Mouse (Mus musculus): ENCODE measurements around the gene Proser2. TPM values are rescaled to one million over a fixed set of nuclear protein-coding genes. Genes with fewer than 3 reads are reported as not detected.
"Not testable (repeated sequence)": the region's sequence is repeated elsewhere in the genome, so short reads cannot be mapped to it uniquely, and the experiment has no call there.

Gene Proser2
- polyA plus RNA-seq, 1 experiment from 2014 or later = 5.6 TPM

DNA sequence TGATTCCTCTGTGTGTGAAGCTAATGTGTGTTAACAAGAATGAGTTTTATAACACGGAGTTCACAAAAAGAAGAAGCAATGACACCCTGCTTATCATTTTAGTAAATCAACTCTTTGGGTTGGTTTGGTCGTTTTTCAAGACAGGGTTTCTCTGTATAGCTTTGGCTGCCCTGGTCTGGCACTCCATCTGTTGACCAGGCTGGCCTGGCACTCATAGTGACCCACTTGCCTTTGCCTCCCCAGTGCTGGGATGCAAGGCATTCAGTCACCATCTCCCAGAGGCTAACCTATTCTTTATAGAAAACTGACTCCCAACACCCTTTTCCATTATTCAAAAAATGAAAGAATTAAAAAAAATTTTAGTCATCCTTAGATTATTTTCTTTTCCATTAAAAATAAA, 8.9 kb downstream of the Proser2 start:
- Histone ChIP-seq H3K27ac (replicated peaks) (no peak overlapping the region), H3K4me2 (no peak overlapping the region), H3K4me3 (no peak overlapping the region), H3K27me3 (no peaks in the 10 kb centered on the region), H3K9ac (no peak overlapping the region), H3K36me3 (no peaks in the 10 kb centered on the region), H3K9me3 (no peaks in the 10 kb centered on the region), H3K4me1 (replicated peaks) (no peaks in the 10 kb centered on the region)
- WGBS = 75% methylated on average over 2 of the region's 2 CpGs
- ATAC-seq (ENCODE audit: low read depth) = no peak

DNA sequence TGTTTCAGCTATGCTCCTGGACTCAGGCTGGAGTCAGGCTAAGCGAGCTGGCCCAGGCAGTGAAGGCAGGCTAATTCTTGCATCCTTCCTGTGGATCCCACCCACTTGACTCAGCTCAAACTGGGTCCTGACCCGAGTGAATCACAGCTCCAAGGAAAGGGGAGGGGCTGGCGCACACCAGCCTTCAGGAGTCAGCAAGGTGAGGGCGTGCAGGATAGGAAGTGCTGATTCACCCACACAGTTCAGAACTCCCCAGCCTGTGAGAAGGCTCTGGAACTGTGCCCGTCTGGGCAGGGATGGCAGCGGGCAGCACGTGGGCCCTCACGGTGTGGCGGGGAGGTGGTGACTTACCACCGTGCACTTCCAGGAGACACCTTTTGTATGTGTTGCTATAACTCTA, 11.8 kb downstream of the Proser2 start:
- H3K27ac ChIP-seq (replicated peaks) = no peak overlapping the region
- H3K36me3 ChIP-seq = no peaks in the 10 kb centered on the region
- H3K27me3 ChIP-seq = no peaks in the 10 kb centered on the region
- no peak overlapping the region for H3K4me3 ChIP-seq
- H3K9ac ChIP-seq = no peak overlapping the region
- no peaks in the 10 kb centered on the region for H3K4me1 ChIP-seq (replicated peaks)
- no peak for ATAC-seq (ENCODE audit: low read depth)
- no peaks in the 10 kb centered on the region for H3K9me3 ChIP-seq
- 80% methylated on average over 10 of the region's 10 CpGs for WGBS
- H3K4me2 ChIP-seq = no peak overlapping the region

DNA sequence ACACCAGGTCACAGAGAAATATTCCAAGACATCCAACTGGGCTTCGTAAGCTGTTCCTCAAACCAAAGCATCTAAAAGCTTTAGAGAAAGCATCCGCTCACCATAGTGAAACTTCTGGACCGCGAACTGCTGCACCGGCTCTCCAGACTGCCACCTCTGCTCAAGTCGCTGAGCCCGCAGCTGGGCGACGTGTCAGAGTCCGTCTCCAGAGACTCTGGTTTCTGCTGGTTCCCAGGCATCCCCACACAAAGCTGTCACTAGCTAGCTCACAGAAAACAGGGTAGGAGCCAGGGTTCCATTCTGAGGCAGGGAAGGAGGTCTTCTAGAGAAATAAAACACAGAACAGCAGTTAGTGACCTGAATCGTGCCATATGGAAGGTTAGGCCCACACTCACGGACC, 16.2 kb downstream of the Proser2 start:
- Histone ChIP-seq H3K27me3 (no peaks in the 10 kb centered on the region), H3K9me3 (no peaks in the 10 kb centered on the region), H3K27ac (replicated peaks) (no peak overlapping the region), H3K4me1 (replicated peaks) (no peaks in the 10 kb centered on the region), H3K36me3 (no peaks in the 10 kb centered on the region), H3K4me3 (no peak overlapping the region), H3K9ac (no peak overlapping the region), H3K4me2 (no peak overlapping the region)
- WGBS = 81% methylated on average over 12 of the region's 12 CpGs
- no peak for ATAC-seq (ENCODE audit: low read depth)

DNA sequence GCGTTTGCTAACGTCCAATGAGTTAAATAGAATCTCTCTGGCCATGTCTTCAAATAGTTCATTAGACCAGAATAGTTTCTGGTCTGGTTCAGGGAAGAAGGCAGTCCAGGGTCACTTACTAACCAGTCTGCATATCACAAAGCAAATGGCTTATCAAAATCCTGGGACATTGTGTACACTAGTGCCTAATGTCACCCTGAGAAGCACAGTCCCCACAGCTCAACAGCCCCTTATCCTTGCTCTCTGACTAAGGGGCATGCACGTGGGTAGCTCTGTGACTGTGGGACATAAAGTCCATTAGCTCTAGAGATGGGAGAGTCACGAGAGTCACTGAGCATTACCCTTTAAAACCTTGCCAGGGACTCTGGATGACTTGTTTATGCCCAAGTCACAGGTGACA, 17.4 kb downstream of the Proser2 start:
- H3K27me3 ChIP-seq = no peaks in the 10 kb centered on the region
- 82% methylated on average over 4 of the region's 4 CpGs for WGBS
- H3K4me1 ChIP-seq (replicated peaks) = no peaks in the 10 kb centered on the region
- H3K36me3 ChIP-seq = no peaks in the 10 kb centered on the region
- no peak overlapping the region for H3K4me3 ChIP-seq
- ATAC-seq (ENCODE audit: low read depth) = no peak
- no peak overlapping the region for H3K27ac ChIP-seq (replicated peaks)
- no peak overlapping the region for H3K9ac ChIP-seq
- H3K4me2 ChIP-seq = no peak overlapping the region
- H3K9me3 ChIP-seq = no peaks in the 10 kb centered on the region

DNA sequence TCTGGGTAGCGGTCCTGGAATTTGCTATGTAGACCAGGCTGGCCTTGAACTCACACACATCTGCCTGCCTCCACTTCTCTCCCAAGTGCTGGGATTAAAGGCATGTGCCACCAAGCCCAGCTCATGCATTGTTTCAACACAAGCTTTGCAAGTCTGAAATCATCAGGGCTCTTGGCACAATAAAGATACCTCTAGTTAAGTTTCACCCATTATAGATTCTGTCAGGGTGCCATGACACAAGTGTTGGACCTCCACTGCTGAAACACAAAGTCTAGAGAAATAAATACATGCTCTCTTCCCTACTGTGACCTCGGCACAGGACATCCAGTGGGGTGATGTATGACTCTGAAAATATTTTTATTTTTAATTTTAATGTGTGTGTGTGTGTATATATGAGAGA, 24.6 kb downstream of the Proser2 start:
- Histone ChIP-seq H3K9ac (no peak overlapping the region), H3K4me1 (replicated peaks) (peaks cover 5% of the 10 kb centered on the region), H3K27ac (replicated peaks) (no peak overlapping the region), H3K27me3 (peaks cover 23% of the 10 kb centered on the region), H3K9me3 (no peaks in the 10 kb centered on the region), H3K4me2 (no peak overlapping the region), H3K4me3 (no peak overlapping the region), H3K36me3 (no peaks in the 10 kb centered on the region)
- 83% methylated on average over 2 of the region's 2 CpGs for WGBS
- no peak for ATAC-seq (ENCODE audit: low read depth)

DNA sequence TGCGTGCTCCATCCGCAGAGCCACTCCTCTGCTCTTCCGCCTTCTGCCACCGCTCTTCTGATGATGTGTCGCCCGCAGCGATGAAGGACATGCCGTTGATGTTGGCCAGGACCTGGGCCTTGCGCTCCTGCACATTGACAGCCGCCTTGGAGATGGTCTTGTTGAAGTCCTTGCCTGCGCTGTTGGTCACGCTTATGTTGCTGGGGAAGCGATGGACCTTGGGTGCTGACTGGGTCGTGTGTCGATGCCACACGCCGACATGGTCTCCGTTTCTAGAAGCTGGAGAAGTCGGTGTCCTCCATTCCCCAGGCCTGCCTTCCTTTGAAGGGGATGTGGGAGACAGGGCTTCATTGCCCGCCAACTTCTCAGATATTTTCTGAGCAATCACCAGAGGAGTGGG, 29.3 kb downstream of the Proser2 start:
- Histone ChIP-seq H3K27me3 (peaks cover 46% of the 10 kb centered on the region), H3K4me1 (replicated peaks) (peaks cover 15% of the 10 kb centered on the region), H3K4me2 (peak overlapping the region; percentile 86), H3K9me3 (no peaks in the 10 kb centered on the region), H3K27ac (replicated peaks) (no peak overlapping the region), H3K36me3 (no peaks in the 10 kb centered on the region), H3K9ac (peak overlapping the region; percentile 74), H3K4me3 (peak overlapping the region; percentile 50)
- WGBS = 41% methylated on average over 20 of the region's 20 CpGs
- peak; percentile 21; the same call in 1 of the 2 replicates for ATAC-seq (ENCODE audit: low read depth)

DNA sequence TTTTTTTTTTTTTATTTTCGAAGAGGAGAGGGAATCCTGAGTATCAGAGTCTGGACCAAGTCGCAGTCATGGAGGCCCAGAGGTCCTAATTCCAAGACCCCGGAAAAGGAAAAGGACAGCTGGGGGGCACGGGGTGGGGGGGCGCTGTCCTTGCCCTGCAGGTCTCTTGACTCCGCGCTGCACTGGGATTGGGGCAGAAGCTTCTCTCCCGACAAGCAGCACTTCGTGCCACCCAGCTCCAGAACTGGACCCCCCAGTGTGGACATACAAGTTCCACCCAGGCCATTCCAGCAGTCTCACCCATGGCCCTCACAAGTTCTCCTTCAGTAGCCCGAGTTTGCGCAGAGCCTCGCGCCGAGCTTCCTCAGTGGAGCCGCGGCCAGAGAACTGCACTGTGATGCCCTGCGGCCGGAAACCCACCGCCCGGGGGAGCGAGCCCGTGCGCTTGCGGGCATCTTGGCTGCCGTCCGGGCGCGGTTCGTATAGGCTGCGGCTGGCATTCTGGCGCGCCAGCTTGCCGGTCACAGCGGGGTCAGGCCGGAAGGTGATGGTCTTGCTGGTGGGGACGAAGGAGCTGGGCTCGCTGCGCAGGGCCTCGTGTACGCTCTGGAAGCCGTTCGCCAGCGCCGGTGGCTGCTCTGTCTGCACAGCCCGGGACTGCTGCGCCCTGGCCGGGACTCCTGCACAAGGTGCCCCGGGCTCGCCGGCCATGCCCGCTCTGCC, 29.8 kb downstream of the Proser2 start:
- ATAC-seq (ENCODE audit: low read depth) = peak; percentile 89

DNA sequence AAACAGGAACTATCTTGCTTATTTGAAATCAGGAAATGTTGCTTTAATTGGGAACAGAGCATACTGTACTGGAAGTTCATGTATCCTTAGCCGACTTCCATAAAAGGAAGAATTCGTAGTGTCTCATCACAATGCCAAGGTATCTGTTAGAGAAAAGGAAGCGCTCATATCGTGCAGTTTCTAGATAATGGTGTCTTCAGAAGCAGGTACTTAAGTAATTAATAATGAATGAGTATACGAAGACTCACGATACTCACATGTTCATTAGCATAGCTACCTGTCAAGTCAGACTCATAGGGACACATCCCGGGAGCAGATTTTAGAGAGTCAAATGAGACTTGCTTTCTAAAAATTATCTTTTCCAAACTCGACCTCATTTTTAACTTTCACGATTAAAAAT, 30.6 kb downstream of the Proser2 start:
- no peaks in the 10 kb centered on the region for H3K36me3 ChIP-seq
- H3K4me2 ChIP-seq = no peak overlapping the region
- H3K27ac ChIP-seq (replicated peaks) = no peak overlapping the region
- no peak overlapping the region for H3K9ac ChIP-seq
- peaks cover 46% of the 10 kb centered on the region for H3K27me3 ChIP-seq
- no peaks in the 10 kb centered on the region for H3K9me3 ChIP-seq
- H3K4me3 ChIP-seq = no peak overlapping the region
- WGBS = 79% methylated on average over 9 of the region's 9 CpGs
- peaks cover 15% of the 10 kb centered on the region for H3K4me1 ChIP-seq (replicated peaks)
- no peak for ATAC-seq (ENCODE audit: low read depth)

More for the DNA sequence above, 29.8 kb downstream of the Proser2 start:
- Histone ChIP-seq H3K9me3 (no peaks in the 10 kb centered on the region), H3K4me1 (replicated peaks) (peaks cover 15% of the 10 kb centered on the region), H3K27ac (replicated peaks) (no peak overlapping the region), H3K36me3 (no peaks in the 10 kb centered on the region), H3K9ac (peak overlapping the region; percentile 74), H3K4me3 (peak overlapping the region; percentile 50), H3K27me3 (peaks cover 46% of the 10 kb centered on the region), H3K4me2 (peak overlapping the region; percentile 86)
- 8% methylated on average over 51 of the region's 51 CpGs for WGBS

DNA sequence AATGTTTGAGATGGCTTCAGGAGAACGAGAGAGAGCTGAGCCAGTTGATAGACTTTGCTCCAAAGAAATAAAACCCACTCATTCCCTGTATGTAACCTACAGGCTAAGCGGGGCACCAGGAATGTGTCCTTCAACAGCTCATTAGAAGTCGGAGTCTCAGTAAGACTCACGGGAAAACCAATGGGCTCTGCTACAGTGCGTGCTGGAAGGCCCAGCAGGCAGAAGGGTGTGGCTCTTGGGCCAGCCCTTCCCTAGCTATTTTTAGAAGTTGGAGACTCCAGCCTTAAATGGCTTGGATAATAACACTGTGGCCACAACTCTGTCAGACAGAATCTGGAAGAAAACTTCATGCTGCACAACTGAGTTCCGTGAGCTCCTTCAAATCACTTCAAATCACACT, 31.1 kb downstream of the Proser2 start:
- Histone ChIP-seq H3K9ac (no peak overlapping the region), H3K4me3 (no peak overlapping the region), H3K36me3 (no peaks in the 10 kb centered on the region), H3K27ac (replicated peaks) (no peak overlapping the region), H3K4me1 (replicated peaks) (peaks cover 15% of the 10 kb centered on the region), H3K9me3 (no peaks in the 10 kb centered on the region), H3K4me2 (no peak overlapping the region), H3K27me3 (peaks cover 46% of the 10 kb centered on the region)
- ATAC-seq (ENCODE audit: low read depth) = no peak
- 42% methylated on average over 6 of the region's 6 CpGs for WGBS

DNA sequence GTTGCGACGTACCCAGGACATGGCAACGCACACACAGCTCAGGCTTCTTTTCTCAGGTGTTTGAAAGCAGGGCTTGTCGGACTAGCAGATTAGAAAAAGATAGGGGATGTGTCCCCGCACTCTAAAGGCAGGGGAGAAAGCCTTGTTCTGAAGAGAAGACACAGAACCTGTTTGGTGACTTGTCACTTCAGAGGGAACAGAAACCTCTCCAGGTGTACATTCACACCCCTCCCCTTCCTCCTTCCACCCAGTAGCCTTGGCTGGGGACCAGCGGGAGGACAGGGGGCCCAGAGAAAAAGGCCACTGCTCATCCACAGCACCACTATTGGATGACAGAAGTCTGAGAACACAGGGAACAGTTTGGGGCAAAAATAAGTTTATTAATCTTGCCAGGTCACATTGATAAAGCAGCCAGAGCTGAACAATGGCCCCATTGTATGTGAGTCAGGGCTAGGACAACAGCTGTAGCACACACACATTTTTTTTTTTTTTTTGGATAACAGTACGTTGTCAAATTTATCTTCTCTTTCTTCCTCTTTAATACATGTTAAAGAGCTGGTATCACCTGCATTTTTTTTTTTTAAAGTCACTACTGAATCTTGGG, 32.8 kb downstream of the Proser2 start:
- 68% methylated on average over 7 of the region's 7 CpGs for WGBS
- no peak for ATAC-seq (ENCODE audit: low read depth)

DNA sequence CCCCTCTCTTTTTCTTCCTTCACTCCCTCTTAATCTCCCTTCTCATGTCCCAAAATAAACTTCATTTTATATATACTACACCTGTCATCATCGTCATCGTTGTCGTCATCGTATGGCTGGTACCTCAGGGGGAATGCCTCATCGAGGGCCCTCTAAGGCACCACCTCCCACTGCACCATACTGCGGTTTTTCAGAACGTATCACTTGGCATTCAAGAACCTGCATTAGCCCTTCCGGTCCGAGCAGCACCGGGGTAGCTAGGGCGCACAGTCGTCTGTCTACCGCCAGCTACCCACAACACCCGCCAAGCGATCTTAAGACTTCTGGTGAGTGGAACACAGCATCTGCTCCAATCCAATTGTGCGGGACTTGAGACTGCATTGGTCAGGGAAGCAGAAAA, 40.1 kb downstream of the Proser2 start:
- WGBS = 86% methylated on average over 16 of the region's 16 CpGs
- not testable (repeated sequence) for ATAC-seq (ENCODE audit: low read depth); H3K4me2 ChIP-seq

More for the DNA sequence above, 32.8 kb downstream of the Proser2 start:
- H3K36me3 ChIP-seq = no peaks in the 10 kb centered on the region
- peaks cover 15% of the 10 kb centered on the region for H3K4me1 ChIP-seq (replicated peaks)
- H3K4me2 ChIP-seq = no peak overlapping the region
- H3K27ac ChIP-seq (replicated peaks) = no peak overlapping the region
- H3K9ac ChIP-seq = no peak overlapping the region
- H3K9me3 ChIP-seq = no peaks in the 10 kb centered on the region
- H3K27me3 ChIP-seq = peaks cover 41% of the 10 kb centered on the region
- H3K4me3 ChIP-seq = no peak overlapping the region

DNA sequence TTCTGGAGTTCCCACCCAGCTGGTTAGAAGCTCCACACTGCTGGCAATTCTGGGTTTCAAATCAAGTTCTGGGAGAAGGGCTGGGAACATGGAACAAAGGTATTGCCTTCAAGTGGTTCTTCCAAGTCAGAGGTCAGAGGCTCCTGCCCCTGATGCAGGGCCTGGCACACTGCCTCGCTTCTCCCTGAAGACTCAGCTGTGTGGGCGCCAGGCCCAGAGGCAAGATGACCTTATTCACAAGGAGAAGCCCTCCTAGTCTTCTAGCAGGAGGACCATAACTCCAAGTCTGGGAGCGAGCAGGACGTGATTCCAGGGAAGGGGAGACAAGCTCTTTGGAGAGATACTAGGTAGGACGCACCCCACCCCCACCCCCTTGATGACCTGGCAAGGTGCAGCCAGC, 42.9 kb downstream of the Proser2 start:
- Histone ChIP-seq H3K27me3 (no peaks in the 10 kb centered on the region), H3K27ac (replicated peaks) (no peak overlapping the region), H3K36me3 (no peaks in the 10 kb centered on the region), H3K9ac (no peak overlapping the region), H3K4me3 (no peak overlapping the region), H3K4me1 (replicated peaks) (no peaks in the 10 kb centered on the region), H3K4me2 (no peak overlapping the region), H3K9me3 (no peaks in the 10 kb centered on the region)
- WGBS = 87% methylated on average over 5 of the region's 5 CpGs
- ATAC-seq (ENCODE audit: low read depth) = no peak

More for the DNA sequence above, 40.1 kb downstream of the Proser2 start:
- H3K9me3 ChIP-seq; H3K9ac ChIP-seq; H3K36me3 ChIP-seq; H3K4me1 ChIP-seq (replicated peaks); H3K27ac ChIP-seq (replicated peaks); H3K27me3 ChIP-seq; H3K4me3 ChIP-seq: not testable (repeated sequence)
